ENCODE assay signal across 8 mouse cellular contexts in the genomic region with DNA sequence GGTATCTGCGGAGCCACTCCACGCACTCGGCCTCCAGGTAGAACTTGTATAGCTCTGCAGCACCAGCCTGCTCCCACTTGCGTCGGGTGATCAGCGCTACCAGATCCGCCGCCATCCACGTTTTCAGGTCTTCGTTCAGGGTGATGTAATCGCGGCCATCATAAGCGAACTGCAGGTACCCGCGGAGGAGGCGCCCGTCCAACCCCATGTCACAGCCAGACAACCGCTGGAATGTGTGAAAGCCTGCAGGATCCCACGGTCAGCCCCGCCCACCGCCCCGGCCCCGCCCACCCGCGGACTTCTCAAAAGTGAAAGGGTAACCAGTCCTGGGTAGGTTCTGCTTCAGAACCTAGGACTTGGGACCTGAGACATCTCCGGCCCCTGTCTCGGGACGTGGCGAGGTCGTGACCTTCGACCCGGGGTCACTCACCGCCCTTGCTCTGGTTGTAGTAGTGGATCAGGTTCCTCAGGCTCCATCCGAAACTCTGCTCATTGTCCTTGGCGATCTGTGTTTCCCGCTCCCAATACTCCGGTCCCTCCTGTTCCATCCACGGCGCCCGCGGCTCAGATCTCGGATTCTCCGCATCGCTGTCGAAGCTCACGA. TPM values are rescaled to one million over a fixed set of nuclear protein-coding genes. Genes with fewer than 3 reads are reported as not detected.
DNase-seq lines count a peak whose midpoint lies in the region; ATAC-seq lines count a peak whose summit lies in the region.

No protein-coding gene starts in this region.

- H3K9ac ChIP-seq in forebrain, embryonic 11.5 days (ENCODE audit: low read length), result peak overlapping the region; percentile 77
- H3K9ac ChIP-seq in liver, embryonic 15.5 days, result no peak overlapping the region

- DNase-seq in gastrocnemius, postnatal 10 days, result peak; percentile 17
- no peak for DNase-seq in gastrocnemius, postnatal 14 days
- peak; percentile 96 for DNase-seq in ZHBTc4 (ENCODE audit: low read depth, low spot score)
- DNase-seq in forebrain, embryonic 11.5 days (ENCODE audit: low spot score), result peak; percentile 87
- DNase-seq in natural killer cell, adult 2 months (ENCODE audit: low spot score in 2 of 2), result peak; percentile 43 to 47
- DNase-seq in ovary, adult 18-20 months (ENCODE audit: low spot score), result no peak

- intact Hi-C loops in gastrocnemius, postnatal 14 days (cut with DNase I; ENCODE audit: low total_unique reads), result no loop called here

- under 1% methylated on average over 45 of the region's 46 CpGs for WGBS in forebrain, embryonic 11.5 days
- WGBS in liver, embryonic 15.5 days (ENCODE audit: insufficient replicate concordance), result 1% methylated on average over 46 of the region's 46 CpGs

- no peaks in the 10 kb centered on the region for H3K9me3 ChIP-seq in forebrain, embryonic 11.5 days (ENCODE audit: control insufficient read depth, low read length)
- H3K9me3 ChIP-seq in liver, embryonic 15.5 days (replicated peaks), result no peaks in the 10 kb centered on the region

- peak; percentile 78 for ATAC-seq in forebrain, embryonic 11.5 days (replicated peaks; ENCODE audit: low FRiP score)
- ATAC-seq in inflammation-experienced regulatory T-cells, adult 6 months, result peak; percentile 59
- ATAC-seq in liver, embryonic 15.5 days (ENCODE audit: insufficient read depth), result peak; percentile 40

- peak overlapping the region; percentile 99 for H3K4me2 ChIP-seq in forebrain, embryonic 11.5 days (ENCODE audit: low read depth, low read length, severe bottlenecking)
- H3K4me2 ChIP-seq in liver, embryonic 15.5 days, result peak overlapping the region; percentile 75

- no peaks in the 10 kb centered on the region for H3K36me3 ChIP-seq in forebrain, embryonic 11.5 days (ENCODE audit: control insufficient read depth, insufficient read depth, low read length)
- no peaks in the 10 kb centered on the region for H3K36me3 ChIP-seq in liver, embryonic 15.5 days (replicated peaks)

- peaks cover 9% of the 10 kb centered on the region; the same call in 1 of the 2 replicates for H3K27me3 ChIP-seq in forebrain, embryonic 11.5 days (ENCODE audit: control insufficient read depth, insufficient read depth, low read length)
- H3K27me3 ChIP-seq in liver, embryonic 15.5 days, result peaks cover 53% of the 10 kb centered on the region

- no peaks in the 10 kb centered on the region for H3K4me1 ChIP-seq in forebrain, embryonic 11.5 days (replicated peaks; ENCODE audit: control insufficient read depth, insufficient read depth, low read length)
- H3K4me1 ChIP-seq in liver, embryonic 15.5 days (replicated peaks), result 0 out of 2 replicates have a peak, but pooled peaks cover 11% of the 10 kb centered on the region

- H3K4me3 ChIP-seq in forebrain, embryonic 11.5 days (ENCODE audit: low read depth, low read length), result peak overlapping the region; percentile 49
- peak overlapping the region; percentile 57 for H3K4me3 ChIP-seq in liver, embryonic 15.5 days (replicated peaks)

- no peak overlapping the region for H3K27ac ChIP-seq in forebrain, embryonic 11.5 days (ENCODE audit: low read depth, low read length)
- no peak overlapping the region for H3K27ac ChIP-seq in liver, embryonic 15.5 days (replicated peaks)

RNA-seq across cellular contexts. Expression of gene Gm11127, which starts 25.2 kb away (rescaled TPM):
- total RNA-seq in gastrocnemius, postnatal 10 days (2021), result 1 to 10 TPM; 1.6 to 2.0 TPM
- 1 to 10 TPM in 1 of 2 experiments, under 1 TPM in 1; 0.92 to 1.0 TPM for total RNA-seq in gastrocnemius, postnatal 14 days (2021)
- polyA plus RNA-seq in forebrain, embryonic 11.5 days (2014; fragmentation: Nextera tagmentation; extraction: Ambion mirVana), result not detected in 2 replicates
- under 1 TPM in 1 of 3 experiments, not detected in 2; 0.30 TPM for polyA plus RNA-seq in inflammation-experienced regulatory T-cells, adult 6 months (2017; shearing (Covaris generic))
- not detected in 2 replicates for polyA plus RNA-seq in liver, embryonic 15.5 days (2015; fragmentation: Nextera tagmentation; extraction: Ambion mirVana)

RNA-seq across cellular contexts. Expression of gene Gm19684, which starts 38.1 kb away (rescaled TPM):
- total RNA-seq in gastrocnemius, postnatal 10 days (2021), result not detected
- not detected for total RNA-seq in gastrocnemius, postnatal 14 days (2021)
- polyA plus RNA-seq in forebrain, embryonic 11.5 days (2014; fragmentation: Nextera tagmentation; extraction: Ambion mirVana), result not detected in 2 replicates
- polyA plus RNA-seq in inflammation-experienced regulatory T-cells, adult 6 months (2017; shearing (Covaris generic)), result 1 to 10 TPM; 1.8 to 5.8 (median 2.4) TPM
- not detected in 2 replicates for polyA plus RNA-seq in liver, embryonic 15.5 days (2015; fragmentation: Nextera tagmentation; extraction: Ambion mirVana)

RNA-seq across cellular contexts. Expression of gene Gm6034, which starts 40.6 kb away (rescaled TPM):
- under 1 TPM in 1 of 2 experiments, not detected in 1; 0.16 TPM for total RNA-seq in gastrocnemius, postnatal 10 days (2021)
- not detected for total RNA-seq in gastrocnemius, postnatal 14 days (2021)
- not detected in 2 replicates for polyA plus RNA-seq in forebrain, embryonic 11.5 days (2014; fragmentation: Nextera tagmentation; extraction: Ambion mirVana)
- under 1 TPM in 2 of 3 experiments, not detected in 1; 0.33 to 0.87 TPM for polyA plus RNA-seq in inflammation-experienced regulatory T-cells, adult 6 months (2017; shearing (Covaris generic))
- not detected in 2 replicates for polyA plus RNA-seq in liver, embryonic 15.5 days (2015; fragmentation: Nextera tagmentation; extraction: Ambion mirVana)

RNA-seq across cellular contexts. Expression of gene H2-T22, which starts 40.8 kb away (rescaled TPM):
- total RNA-seq in gastrocnemius, postnatal 10 days (2021), result 1 to 10 TPM; 8.1 to 8.8 TPM
- 1 to 10 TPM; 5.7 to 6.3 TPM for total RNA-seq in gastrocnemius, postnatal 14 days (2021)
- polyA plus RNA-seq in forebrain, embryonic 11.5 days (2014; fragmentation: Nextera tagmentation; extraction: Ambion mirVana), result 7.6 and 8.3 TPM in 2 replicates
- 100 to 1,000 TPM; 428 to 527 (median 477) TPM for polyA plus RNA-seq in inflammation-experienced regulatory T-cells, adult 6 months (2017; shearing (Covaris generic))
- 11.9 and 13.2 TPM in 2 replicates for polyA plus RNA-seq in liver, embryonic 15.5 days (2015; fragmentation: Nextera tagmentation; extraction: Ambion mirVana)

RNA-seq across cellular contexts. Expression of gene Gm7030, which starts 45.9 kb away (rescaled TPM):
- total RNA-seq in gastrocnemius, postnatal 10 days (2021), result not detected
- not detected for total RNA-seq in gastrocnemius, postnatal 14 days (2021)
- not detected in 2 replicates for polyA plus RNA-seq in forebrain, embryonic 11.5 days (2014; fragmentation: Nextera tagmentation; extraction: Ambion mirVana)
- 1 to 10 TPM in 1 of 3 experiments, not detected in 2; 1.3 TPM for polyA plus RNA-seq in inflammation-experienced regulatory T-cells, adult 6 months (2017; shearing (Covaris generic))
- polyA plus RNA-seq in liver, embryonic 15.5 days (2015; fragmentation: Nextera tagmentation; extraction: Ambion mirVana), result not detected in 2 replicates

Comparison
In these comparisons a context has a peak if more than half of its experiments do, and no peak if none do; other contexts are left out.
1. DNase-seq: peak in gastrocnemius, postnatal 10 days (single experiment), ZHBTc4 (single experiment), forebrain, embryonic 11.5 days (single experiment) and natural killer cell, adult 2 months (2 of 2); none in gastrocnemius, postnatal 14 days (single experiment) and ovary, adult 18-20 months (single experiment).
2. Peak in every context shown above with its lines, with median percentiles within 50 percentile points of each other: ATAC-seq.